Mouse (Mus musculus): ENCODE results near the gene Dusp12. TPM values are rescaled to one million over a fixed set of nuclear protein-coding genes. Genes with fewer than 3 reads are reported as not detected.

Gene Dusp12
- polyA plus RNA-seq, 1 experiment from 2014 or later = 43.7 TPM

DNA sequence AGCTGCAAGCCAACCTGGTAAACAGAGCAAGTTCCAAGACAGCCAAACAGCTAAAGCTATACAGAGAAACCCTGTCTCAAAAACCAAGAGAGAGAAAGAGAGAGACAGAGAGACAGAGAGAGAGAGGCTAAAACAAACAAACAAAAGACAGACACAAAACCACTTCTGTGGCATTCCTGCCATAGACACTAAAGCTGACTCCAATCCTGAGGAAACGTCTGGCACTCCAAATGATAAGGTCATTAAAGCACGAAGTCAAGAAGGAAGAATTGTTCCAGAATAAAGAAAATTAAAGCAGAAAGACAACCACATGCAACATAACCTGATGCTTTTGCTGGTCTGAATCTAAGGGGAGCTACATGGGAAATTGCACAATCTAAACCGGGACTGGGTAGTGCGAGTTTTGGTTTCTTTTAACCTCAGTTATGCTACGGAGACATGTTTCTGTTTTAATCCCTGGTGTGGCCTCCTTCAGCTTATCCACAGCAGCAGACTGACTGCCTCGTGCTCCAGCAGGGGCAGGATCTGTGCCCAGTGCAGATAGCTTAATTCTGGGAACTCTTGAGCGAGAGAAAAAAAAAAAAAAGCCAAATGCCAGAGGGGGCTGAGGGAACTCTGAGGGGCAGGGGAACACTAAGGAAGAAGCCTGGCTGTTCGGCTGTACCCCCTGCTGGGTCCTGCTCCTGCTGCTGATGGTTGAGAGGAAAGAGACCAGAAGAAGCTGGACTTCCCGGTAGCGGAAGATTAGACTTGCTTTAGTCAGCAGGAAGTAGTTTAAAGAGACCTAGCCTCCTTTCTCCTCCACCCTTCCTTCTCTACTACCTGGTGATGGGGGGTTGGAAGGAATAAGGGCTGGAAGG, 39.7 kb downstream of the Dusp12 start:
- Histone ChIP-seq H3K4me1 (no peaks in the 10 kb centered on the region), H3K27ac (no peak overlapping the region), H3K9me3 (replicated peaks) (no peaks in the 10 kb centered on the region), H3K36me3 (peaks cover 7% of the 10 kb centered on the region; the same call in 1 of the 2 replicates), H3K4me3 (no peak overlapping the region), H3K27me3 (ENCODE audit: low read depth, poor library complexity, severe bottlenecking) (no peaks in the 10 kb centered on the region)
- WGBS = 48% methylated on average over 10 of the region's 10 CpGs
- no peak for DNase-seq (ENCODE audit: low spot score)

DNA sequence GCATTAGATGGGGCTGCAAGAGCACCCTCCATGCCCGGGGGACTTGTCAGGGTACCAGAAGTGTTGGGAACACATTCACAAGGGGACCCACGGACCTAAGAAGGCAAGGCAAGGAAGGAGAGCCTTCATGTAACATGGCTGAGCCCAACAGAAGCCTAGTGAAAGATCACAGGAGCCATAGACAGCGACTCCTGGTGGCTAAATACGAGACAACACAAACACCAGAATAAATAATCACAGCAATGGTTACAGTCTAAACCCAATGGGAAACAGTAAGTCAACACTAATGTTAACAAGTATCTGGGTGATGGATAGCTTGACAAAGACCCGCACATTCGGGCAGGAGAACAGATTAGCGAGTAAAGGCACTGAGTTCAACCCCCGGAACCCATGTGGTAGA, 41.0 kb downstream of the Dusp12 start:
- Histone ChIP-seq H3K4me1 (no peaks in the 10 kb centered on the region), H3K9me3 (replicated peaks) (no peaks in the 10 kb centered on the region), H3K27ac (no peak overlapping the region), H3K27me3 (ENCODE audit: low read depth, poor library complexity, severe bottlenecking) (no peaks in the 10 kb centered on the region), H3K36me3 (0 out of 2 replicates have a peak, but pooled peaks cover 2% of the 10 kb centered on the region), H3K4me3 (no peak overlapping the region)
- DNase-seq (ENCODE audit: low spot score) = peak; percentile 44
- 56% methylated on average over 8 of the region's 8 CpGs for WGBS

DNA sequence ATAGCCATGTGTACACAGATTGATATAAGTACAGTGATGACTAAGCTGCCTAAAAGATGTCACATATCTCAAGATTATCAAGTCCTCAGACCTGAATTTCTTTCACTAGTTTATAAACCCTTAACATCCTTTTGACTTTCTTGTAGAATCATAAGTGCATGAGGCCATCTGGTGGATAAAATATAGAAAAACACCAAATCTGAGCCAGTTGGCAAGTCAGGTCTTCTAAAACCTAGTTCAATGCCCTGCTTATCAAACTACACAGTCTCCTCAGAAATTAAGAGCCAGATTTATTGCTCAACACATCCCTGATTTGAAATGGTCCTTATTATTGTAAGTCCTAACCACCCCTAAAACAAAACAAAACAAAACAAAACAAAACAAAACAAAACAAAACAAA, 45.7 kb downstream of the Dusp12 start:
- no peaks in the 10 kb centered on the region for H3K27me3 ChIP-seq (ENCODE audit: low read depth, poor library complexity, severe bottlenecking)
- H3K4me1 ChIP-seq = no peaks in the 10 kb centered on the region
- no peaks in the 10 kb centered on the region for H3K9me3 ChIP-seq (replicated peaks)
- 0 out of 2 replicates have a peak, but pooled peaks cover 2% of the 10 kb centered on the region for H3K36me3 ChIP-seq
- no peak overlapping the region for H3K4me3 ChIP-seq
- DNase-seq (ENCODE audit: low spot score) = no peak
- H3K27ac ChIP-seq = no peak overlapping the region

DNA sequence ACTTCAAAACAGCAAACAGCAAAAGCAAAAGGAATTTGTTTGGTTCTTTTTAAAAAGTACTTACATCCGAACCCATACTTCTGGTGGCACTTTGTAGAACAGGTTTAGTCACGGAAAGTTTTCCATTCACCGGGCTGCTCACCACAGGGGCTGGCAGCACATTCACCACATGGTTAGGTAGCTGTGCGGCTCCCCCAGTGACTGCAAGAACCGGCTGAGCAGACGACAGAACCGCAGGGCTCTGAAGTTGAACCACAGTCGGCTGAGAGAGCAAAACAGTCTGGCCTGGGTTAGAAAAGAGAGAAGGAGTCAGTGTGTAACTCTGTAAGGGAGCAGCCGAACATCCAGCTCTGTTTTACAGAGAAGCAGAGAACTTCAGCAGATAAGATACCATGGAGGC, 50.6 kb downstream of the Dusp12 start:
- Histone ChIP-seq H3K4me1 (no peaks in the 10 kb centered on the region), H3K27ac (no peak overlapping the region), H3K36me3 (peaks cover 19% of the 10 kb centered on the region; the same call in 1 of the 2 replicates), H3K9me3 (replicated peaks) (no peaks in the 10 kb centered on the region), H3K27me3 (ENCODE audit: low read depth, poor library complexity, severe bottlenecking) (no peaks in the 10 kb centered on the region), H3K4me3 (no peak overlapping the region)
- DNase-seq (ENCODE audit: low spot score) = no peak
- 87% methylated on average over 9 of the region's 9 CpGs for WGBS

DNA sequence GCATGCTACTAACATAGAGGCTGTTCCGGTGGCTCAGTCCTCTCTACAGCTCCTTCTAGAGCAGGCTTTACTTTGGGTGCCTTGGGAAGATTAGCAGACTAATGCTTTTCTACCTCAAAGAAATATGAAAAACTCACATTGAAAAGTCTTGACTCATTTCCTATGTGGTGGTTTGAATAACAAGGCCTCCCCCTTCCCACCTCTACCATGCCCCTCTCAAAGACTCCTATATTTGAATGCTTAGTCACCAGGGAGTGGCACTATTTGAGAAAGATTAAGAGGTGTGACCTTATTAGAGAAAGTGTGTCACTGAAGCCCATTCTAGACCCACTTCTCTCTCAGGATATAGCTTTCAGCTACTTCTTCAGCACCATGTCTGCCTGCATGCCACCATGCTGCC, 55.6 kb downstream of the Dusp12 start:
- no peak overlapping the region for H3K27ac ChIP-seq
- H3K36me3 ChIP-seq = peaks cover 19% of the 10 kb centered on the region; the same call in 1 of the 2 replicates
- WGBS = 95% methylated on average over 1 of the region's 1 CpGs
- no peak overlapping the region for H3K4me3 ChIP-seq
- H3K9me3 ChIP-seq (replicated peaks) = no peaks in the 10 kb centered on the region
- no peaks in the 10 kb centered on the region for H3K4me1 ChIP-seq
- H3K27me3 ChIP-seq (ENCODE audit: low read depth, poor library complexity, severe bottlenecking) = no peaks in the 10 kb centered on the region
- DNase-seq (ENCODE audit: low spot score) = no peak

DNA sequence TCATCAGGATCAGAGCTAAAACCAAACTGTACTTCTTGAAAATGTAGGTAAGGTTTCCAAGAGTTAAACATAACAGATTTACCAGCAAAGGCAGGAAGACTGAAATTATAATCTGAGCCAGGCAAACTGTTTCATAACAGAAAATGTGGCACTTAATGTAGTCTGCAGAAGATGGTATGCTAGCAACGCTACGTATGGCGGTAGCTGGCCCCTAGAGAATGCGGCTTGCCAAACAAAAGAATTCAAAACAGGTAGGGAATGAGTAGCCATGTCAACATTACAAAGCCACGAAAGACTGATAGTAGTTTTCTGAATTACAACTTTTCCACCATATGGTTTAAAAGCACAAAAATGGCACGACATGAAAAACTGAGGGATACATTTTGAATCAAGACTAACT, 56.0 kb downstream of the Dusp12 start:
- no peak for DNase-seq (ENCODE audit: low spot score)
- H3K9me3 ChIP-seq (replicated peaks) = no peaks in the 10 kb centered on the region
- peaks cover 16% of the 10 kb centered on the region; the same call in 1 of the 2 replicates for H3K36me3 ChIP-seq
- no peaks in the 10 kb centered on the region for H3K27me3 ChIP-seq (ENCODE audit: low read depth, poor library complexity, severe bottlenecking)
- H3K4me3 ChIP-seq = no peak overlapping the region
- no peak overlapping the region for H3K27ac ChIP-seq
- WGBS = 94% methylated on average over 6 of the region's 6 CpGs
- H3K4me1 ChIP-seq = no peaks in the 10 kb centered on the region

Other genes with a start within 250 kb of the Dusp12 start
- gene Olfml2b, start 241.0 kb downstream of the Dusp12 start, polyA plus RNA-seq (2016; fragmentation: Nextera tagmentation; extraction: Ambion mirVana) = 5.3 and 8.1 TPM in 2 replicates
- gene Atf6, start 17.8 kb downstream of the Dusp12 start, polyA plus RNA-seq (2016; fragmentation: Nextera tagmentation; extraction: Ambion mirVana) = 7.1 and 8.0 TPM in 2 replicates
- gene Gm26620, start 475 bp downstream of the Dusp12 start, polyA plus RNA-seq (2016; fragmentation: Nextera tagmentation; extraction: Ambion mirVana) = 0.49 and 0.58 TPM in 2 replicates
- gene Fcrlb, start 27.4 kb upstream of the Dusp12 start, polyA plus RNA-seq (2016; fragmentation: Nextera tagmentation; extraction: Ambion mirVana) = not detected in 2 replicates
- gene Fcrla, start 42.0 kb upstream of the Dusp12 start, polyA plus RNA-seq (2016; fragmentation: Nextera tagmentation; extraction: Ambion mirVana) = not detected in 2 replicates
- gene Fcgr2b, start 91.0 kb upstream of the Dusp12 start, polyA plus RNA-seq (2016; fragmentation: Nextera tagmentation; extraction: Ambion mirVana) = 0.19 TPM in 1 of 2 replicates, not detected in the other
- gene Fcgr4, start 133.4 kb upstream of the Dusp12 start, polyA plus RNA-seq (2016; fragmentation: Nextera tagmentation; extraction: Ambion mirVana) = 0.11 TPM in 1 of 2 replicates, not detected in the other
- gene Fcgr3, start 179.4 kb upstream of the Dusp12 start, polyA plus RNA-seq (2016; fragmentation: Nextera tagmentation; extraction: Ambion mirVana) = 3.0 and 3.3 TPM in 2 replicates
- gene Cfap126, start 228.4 kb upstream of the Dusp12 start, polyA plus RNA-seq (2016; fragmentation: Nextera tagmentation; extraction: Ambion mirVana) = 1.0 and 1.1 TPM in 2 replicates

Measured in limb, embryonic 10.5 days (tissue).